Mouse (Mus musculus) heart, adult 2 months (tissue): ENCODE data around the gene Pam.

ENCODE experiments used
- CTCF ChIP-seq: fragments of 200-600 bp; IDR thresholded peaks from 2 replicates; pipeline ENCODE4 v1.8.1; 2022; ENCODE audit warnings: antibody characterized with exemption, mild to moderate bottlenecking, moderate library complexity
- EP300 ChIP-seq: fragments of 200-500 bp; IDR thresholded peaks from 2 replicates; pipeline ENCODE4 v1.6.1; 2011; ENCODE audit warnings: low read depth, low read length, control low read depth; ENCODE audit not compliant: insufficient read depth
- POLR2A ChIP-seq: fragments of 200-500 bp; IDR thresholded peaks from 2 replicates; pipeline ENCODE4 v1.6.1; 2011; ENCODE audit warnings: mild to moderate bottlenecking, low read depth, low read length, control low read depth; ENCODE audit not compliant: insufficient read depth

DNA sequence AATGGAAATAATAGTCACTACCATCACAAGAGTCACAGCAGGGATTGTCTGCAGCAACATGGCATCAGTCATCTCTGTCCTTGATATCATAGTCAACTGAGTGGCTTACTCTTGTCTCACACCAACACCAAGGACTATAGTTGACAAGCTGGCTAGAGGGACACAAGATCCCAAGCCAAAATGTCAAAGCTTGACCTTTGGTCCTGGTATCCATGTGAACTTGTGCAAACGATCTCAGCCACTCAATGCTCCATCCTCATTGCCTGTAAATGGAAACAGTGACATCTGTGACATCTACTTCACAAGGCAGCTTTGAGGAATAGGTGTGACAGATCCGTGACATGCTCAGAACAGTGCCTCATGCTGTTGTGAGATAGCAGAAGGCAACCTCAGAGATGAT lies 15.0 kb downstream of the Pam start:
- TF ChIP-seq CTCF, result no peak
- TF ChIP-seq POLR2A, result no peak
- no peak for TF ChIP-seq EP300
